Mouse (Mus musculus): ENCODE measurements at regions not wholly inside any gene's neighbourhood (a gene's known extent, or its start where the extent isn't known, plus 50 kb on each side); places are given as distances from the start of the nearest gene placed in this dataset.

- TF ChIP-seq CTCF (IDR thresholded peaks at IDR 0.05; ENCODE audit: extremely low read depth, insufficient read depth, insufficient read length, insufficient replicate concordance) = no peak
- TF ChIP-seq POLR2A (IDR thresholded peaks at IDR 0.05; ENCODE audit: low read depth, low read length) = no peak
These were observed 212.9 kb upstream of the Tet2 start for GRCm38 (mm10) chr3:133757756-133758420.
